Mouse (Mus musculus) embryonic facial prominence, embryonic 11.5 days (tissue): ENCODE results near the gene Spty2d1. TPM values are rescaled to one million over a fixed set of nuclear protein-coding genes. Genes with fewer than 3 reads are reported as not detected.
"Not testable (repeated sequence)": the region's sequence is repeated elsewhere in the genome, so short reads cannot be mapped to it uniquely, and the experiment has no call there.

Experiments
- ATAC-seq: fragments of 200-750 bp; cut with Nextera tagmentation; replicated peaks from 2 replicates; pipeline ENCODE4 v1.8.0; 2017; ENCODE audit warnings: low read depth; ENCODE audit not compliant: insufficient number of reproducible peaks, low FRiP score, low TSS enrichment
- DNase-seq: peaks from one replicate; pipeline ENCODE4 v3.0.0-alpha.2; 2015; ENCODE audit warnings: low spot score
- H3K27ac ChIP-seq: fragments of 300-500 bp; sonication (generic); replicated peaks from 2 replicates; pipeline ENCODE4 v1.5.1; 2014; ENCODE audit warnings: mild to moderate bottlenecking, low read depth, low read length, control low read depth
- H3K27me3 ChIP-seq: fragments of 300-500 bp; sonication (generic); 2 replicates; pipeline ENCODE4 v1.6.1; 2014; ENCODE audit warnings: mild to moderate bottlenecking, low read length, moderate library complexity, mixed read lengths; ENCODE audit not compliant: control insufficient read depth, insufficient read depth
- H3K36me3 ChIP-seq: fragments of 300-500 bp; sonication (generic); replicated peaks from 2 replicates; pipeline ENCODE4 v1.6.1; 2014; ENCODE audit warnings: low read depth, mild to moderate bottlenecking, low read length, moderate library complexity, mixed read lengths; ENCODE audit not compliant: control insufficient read depth, insufficient read depth
- H3K4me1 ChIP-seq: fragments of 300-500 bp; sonication (generic); 2 replicates; pipeline ENCODE4 v1.6.1; 2014; ENCODE audit warnings: low read length, mixed read lengths; ENCODE audit not compliant: control insufficient read depth, insufficient read depth
- H3K4me2 ChIP-seq: fragments of 300-500 bp; sonication (generic); 2 replicates; pipeline ENCODE4 v1.6.1; 2014; ENCODE audit warnings: low read depth, mild to moderate bottlenecking, control low read depth, low read length, moderate library complexity
- H3K4me3 ChIP-seq: fragments of 300-500 bp; sonication (generic); 2 replicates; pipeline ENCODE4 v1.5.1; 2014; ENCODE audit warnings: low read depth, low read length, control low read depth
- H3K9ac ChIP-seq: fragments of 300-500 bp; sonication (generic); replicated peaks from 2 replicates; pipeline ENCODE4 v1.6.1; 2014; ENCODE audit warnings: mild to moderate bottlenecking, control low read depth, low read length
- H3K9me3 ChIP-seq: fragments of 300-500 bp; sonication (generic); replicated peaks from 2 replicates; pipeline ENCODE4 v1.6.1; 2016; ENCODE audit warnings: mild to moderate bottlenecking, low read length, inconsistent platforms, mixed read lengths; ENCODE audit not compliant: control insufficient read depth
- WGBS: fragments of 180-500 bp; shearing (Covaris S2); extraction: QIAGEN DNeasy Blood & Tissue Kit; methylation state at CpG from one replicate; pipeline ENCODE4 v1.1.7; 2014; 5-methylcytosine and 5-hydroxymethylcytosine counted together
- polyA plus RNA-seq: library from polyadenylated mRNA; unstranded; fragments of >200 nt; fragmentation: Nextera tagmentation; extraction: Ambion mirVana; gene quantifications from 2 replicates; pipeline ENCODE4 v1.2.1, GENCODE M21; 2014

Spty2d1 gene
- polyA plus RNA-seq, 1 experiment from 2014 or later = 14.5 TPM

GRCm38 (mm10) chr7:47030517-47031193 lies 22.4 kb upstream of the Spty2d1 start:
- H3K4me2 ChIP-seq = no peak overlapping the region
- no peaks in the 10 kb centered on the region for H3K27me3 ChIP-seq
- WGBS = 81% methylated on average over 9 of the region's 9 CpGs
- no peak overlapping the region for H3K27ac ChIP-seq
- no peaks in the 10 kb centered on the region for H3K9me3 ChIP-seq
- H3K9ac ChIP-seq = no peak overlapping the region
- H3K4me1 ChIP-seq = no peaks in the 10 kb centered on the region
- ATAC-seq (no peak), DNase-seq (no peak)
- H3K4me3 ChIP-seq = no peak overlapping the region
- no peaks in the 10 kb centered on the region for H3K36me3 ChIP-seq

GRCm38 (mm10) chr7:47027520-47027919 lies 19.3 kb upstream of the Spty2d1 start:
- no peak overlapping the region for H3K27ac ChIP-seq
- DNase-seq (no peak), ATAC-seq (no peak)
- H3K36me3 ChIP-seq = no peaks in the 10 kb centered on the region
- WGBS = 86% methylated on average over 1 of the region's 1 CpGs
- no peak overlapping the region for H3K9ac ChIP-seq
- H3K4me1 ChIP-seq = no peaks in the 10 kb centered on the region
- no peaks in the 10 kb centered on the region for H3K9me3 ChIP-seq
- no peak overlapping the region for H3K4me2 ChIP-seq
- no peaks in the 10 kb centered on the region for H3K27me3 ChIP-seq
- H3K4me3 ChIP-seq = no peak overlapping the region

GRCm38 (mm10) chr7:47026899-47027298 lies 18.7 kb upstream of the Spty2d1 start:
- H3K9ac ChIP-seq, H3K4me3 ChIP-seq, H3K36me3 ChIP-seq, H3K27ac ChIP-seq, DNase-seq, H3K27me3 ChIP-seq, H3K9me3 ChIP-seq, H3K4me1 ChIP-seq, ATAC-seq, H3K4me2 ChIP-seq: not testable (repeated sequence)
- whole genome bisulfite sequencing = 84% methylated on average over 3 of the region's 3 CpGs

GRCm38 (mm10) chr7:47025429-47025828 lies 17.2 kb upstream of the Spty2d1 start:
- Histone ChIP-seq H3K4me3 (no peak overlapping the region), H3K4me2 (no peak overlapping the region), H3K27me3 (no peaks in the 10 kb centered on the region), H3K9ac (no peak overlapping the region), H3K4me1 (no peaks in the 10 kb centered on the region), H3K9me3 (no peaks in the 10 kb centered on the region), H3K36me3 (no peaks in the 10 kb centered on the region), H3K27ac (no peak overlapping the region)
- 71% methylated on average over 9 of the region's 9 CpGs for WGBS
- ATAC-seq = no peak
- DNase-seq = no peak

- H3K9me3 ChIP-seq = no peaks in the 10 kb centered on the region
- H3K27ac ChIP-seq = no peak overlapping the region
- H3K9ac ChIP-seq = no peak overlapping the region
- no peaks in the 10 kb centered on the region for H3K4me1 ChIP-seq
- H3K4me2 ChIP-seq = no peak overlapping the region
- no peak for DNase-seq
- H3K4me3 ChIP-seq = no peak overlapping the region
- no peaks in the 10 kb centered on the region for H3K27me3 ChIP-seq
- WGBS = 82% methylated on average over 7 of the region's 7 CpGs
- no peaks in the 10 kb centered on the region for H3K36me3 ChIP-seq
- ATAC-seq = no peak
Observed at GRCm38 (mm10) chr7:47024454-47024853, 16.2 kb upstream of the Spty2d1 start.

- Histone ChIP-seq H3K4me1 (no peaks in the 10 kb centered on the region), H3K9me3 (no peaks in the 10 kb centered on the region), H3K27ac (no peak overlapping the region), H3K4me2 (no peak overlapping the region), H3K4me3 (no peak overlapping the region), H3K27me3 (no peaks in the 10 kb centered on the region), H3K36me3 (no peaks in the 10 kb centered on the region), H3K9ac (no peak overlapping the region)
- 15% methylated on average over 6 of the region's 6 CpGs for WGBS
- peak; percentile 84 for DNase-seq
- ATAC-seq = no peak
Observed at GRCm38 (mm10) chr7:47023530-47023929, 15.3 kb upstream of the Spty2d1 start.

- ATAC-seq (no peak), DNase-seq (no peak)
- no peaks in the 10 kb centered on the region for H3K4me1 ChIP-seq
- H3K27me3 ChIP-seq = no peaks in the 10 kb centered on the region
- no peaks in the 10 kb centered on the region for H3K9me3 ChIP-seq
- WGBS = 70% methylated on average over 7 of the region's 8 CpGs
- H3K4me3 ChIP-seq = no peak overlapping the region
- no peak overlapping the region for H3K4me2 ChIP-seq
- no peak overlapping the region for H3K27ac ChIP-seq
- no peaks in the 10 kb centered on the region for H3K36me3 ChIP-seq
- H3K9ac ChIP-seq = no peak overlapping the region
Observed at GRCm38 (mm10) chr7:47022482-47022881, 14.3 kb upstream of the Spty2d1 start.

GRCm38 (mm10) chr7:47020956-47021355 lies 12.7 kb upstream of the Spty2d1 start:
- Histone ChIP-seq H3K4me1 (no peaks in the 10 kb centered on the region), H3K4me2 (no peak overlapping the region), H3K9me3 (no peaks in the 10 kb centered on the region), H3K27ac (no peak overlapping the region), H3K36me3 (no peaks in the 10 kb centered on the region), H3K9ac (no peak overlapping the region), H3K4me3 (no peak overlapping the region), H3K27me3 (no peaks in the 10 kb centered on the region)
- 9% methylated on average over 8 of the region's 8 CpGs for WGBS
- ATAC-seq (no peak), DNase-seq (no peak)
